Mouse (Mus musculus) cerebellum, postnatal 25 days (tissue): ENCODE data around the gene Grcc10.

Experiments
- DNase-seq, 2 experiments: peaks; one replicate each; pipeline ENCODE4 v3.0.0; 2021; ENCODE audit warnings: mixed read lengths in 2 of 2

Gene Grcc10

DNA sequence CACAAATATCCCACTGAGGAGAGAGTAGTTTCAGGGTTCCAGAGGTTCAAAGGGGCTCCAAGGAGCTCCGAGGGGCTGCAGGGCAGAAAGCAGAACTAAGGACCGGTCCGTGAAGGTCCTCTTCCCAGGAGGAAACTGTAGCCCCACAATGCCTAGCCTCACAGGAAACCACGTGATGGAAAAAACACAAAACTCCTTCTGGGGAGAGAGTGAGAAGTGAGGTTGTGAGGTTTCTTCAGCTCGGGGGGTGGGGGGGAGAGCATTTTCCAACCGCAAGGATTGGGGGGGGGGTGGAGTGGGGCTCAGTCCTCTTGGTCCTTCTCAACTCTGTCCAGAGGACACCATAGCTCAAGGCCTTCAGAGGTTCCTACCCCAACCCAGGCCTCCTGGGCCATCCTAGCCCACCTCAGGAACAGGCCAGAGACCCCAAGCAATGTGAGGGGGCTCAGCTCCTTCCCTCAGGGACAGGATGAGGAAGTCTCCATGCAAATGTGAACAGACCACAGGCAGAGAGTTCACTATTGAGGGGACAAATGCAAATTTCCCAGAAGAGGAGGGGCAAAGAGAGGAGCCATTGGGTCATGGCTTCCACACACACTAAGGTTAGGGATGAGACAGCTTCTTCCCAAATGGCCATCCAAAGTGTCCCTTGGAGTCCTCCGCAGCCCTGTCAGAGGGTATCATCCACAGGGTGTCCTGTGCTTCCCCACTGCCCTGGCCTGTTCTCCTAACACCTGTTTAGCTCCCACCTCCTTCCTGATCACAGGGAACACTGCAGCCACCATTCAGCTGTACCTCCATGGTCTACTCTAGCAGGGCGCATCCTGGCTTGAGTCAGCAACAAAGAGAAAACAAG is 11.1 kb downstream of the Grcc10 start:
- no peak for DNase-seq

DNA sequence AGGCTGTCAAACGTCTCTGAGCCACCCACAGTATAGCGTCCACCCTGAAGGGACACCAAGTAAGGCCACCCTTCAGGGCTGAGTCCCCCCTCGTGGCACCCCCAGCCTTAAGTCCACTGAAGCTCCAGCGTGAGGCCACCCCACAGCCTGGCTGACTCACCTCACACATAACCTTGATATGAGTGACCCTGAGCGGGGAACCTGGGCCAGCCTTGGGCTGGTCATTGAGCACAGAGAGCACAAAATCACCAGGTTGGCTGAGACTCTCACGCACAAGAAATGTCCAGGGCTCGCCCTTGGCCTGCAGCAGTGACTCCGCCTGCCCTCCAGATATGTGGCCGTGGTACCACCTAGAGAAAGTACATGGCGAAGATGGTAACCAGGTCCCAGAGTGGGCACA is 12.6 kb downstream of the Grcc10 start:
- DNase-seq = no peak

DNA sequence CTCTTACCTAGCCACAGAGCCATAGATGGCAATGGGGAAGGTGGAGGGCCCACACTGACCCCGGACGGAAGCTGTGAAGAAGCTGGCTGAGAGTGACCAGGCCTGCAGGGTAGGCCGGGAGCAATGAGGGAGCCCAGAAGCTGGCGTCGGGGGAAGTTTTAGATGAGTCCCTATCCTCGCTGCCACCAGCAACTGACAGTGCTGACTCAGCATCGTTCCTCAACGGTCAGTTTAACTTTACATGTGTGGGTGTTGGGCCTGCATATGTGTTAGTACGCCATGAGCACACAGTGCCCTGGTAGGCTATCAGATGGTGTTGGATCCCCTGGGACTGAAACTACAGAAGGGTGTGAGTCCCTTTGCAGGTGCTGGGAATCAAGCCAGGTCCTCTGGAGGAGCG is 16.7 kb downstream of the Grcc10 start:
- DNase-seq = no peak

DNA sequence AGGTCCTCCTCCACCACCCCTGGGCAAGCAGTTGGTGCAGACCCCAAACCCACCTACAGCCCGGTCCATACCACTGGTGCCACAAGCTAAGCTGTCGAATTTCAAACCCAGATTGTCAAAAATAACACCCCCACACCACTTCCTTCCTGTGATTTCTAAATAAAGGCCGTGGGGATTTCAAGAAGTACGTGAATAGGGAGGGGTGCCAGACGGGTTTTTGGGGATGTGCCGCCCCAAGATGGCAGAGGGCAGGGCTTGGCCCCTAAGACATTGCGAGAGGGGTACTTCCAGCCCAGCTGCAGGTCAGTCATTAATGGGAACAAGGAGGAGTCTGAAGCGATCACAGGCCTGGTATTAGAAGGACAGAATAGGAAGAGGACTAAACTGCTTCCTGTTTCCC is 17.6 kb downstream of the Grcc10 start:
- DNase-seq = no peak

DNA sequence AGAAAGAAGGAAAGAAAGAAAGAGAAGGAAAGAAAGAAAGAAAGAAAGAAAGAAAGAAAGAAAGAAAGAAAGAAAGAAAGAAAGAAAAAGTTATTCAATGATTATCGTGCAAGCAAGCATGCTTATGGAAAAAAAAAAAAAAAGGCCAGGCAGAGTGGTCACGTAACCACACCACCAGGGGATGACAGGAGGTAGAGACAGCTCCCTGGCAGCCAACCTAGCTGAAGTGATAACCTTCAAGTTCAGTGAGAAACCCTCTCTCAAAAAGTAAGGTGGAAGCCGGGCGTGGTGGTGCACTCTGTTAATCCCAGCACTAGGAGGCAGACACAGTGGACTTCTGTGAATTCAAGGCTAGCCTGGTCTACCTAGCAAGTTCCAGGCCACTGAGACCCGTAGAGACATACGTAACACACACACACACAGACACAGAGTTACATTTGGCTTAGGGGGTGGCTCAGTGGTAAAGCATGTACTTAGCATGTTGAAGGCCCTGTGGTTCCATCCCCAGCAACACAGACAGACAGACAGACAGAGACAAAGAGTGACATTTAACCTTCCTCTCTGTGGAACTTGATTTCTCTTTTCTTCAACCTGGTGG is 18.2 kb downstream of the Grcc10 start:
- no peak for DNase-seq

DNA sequence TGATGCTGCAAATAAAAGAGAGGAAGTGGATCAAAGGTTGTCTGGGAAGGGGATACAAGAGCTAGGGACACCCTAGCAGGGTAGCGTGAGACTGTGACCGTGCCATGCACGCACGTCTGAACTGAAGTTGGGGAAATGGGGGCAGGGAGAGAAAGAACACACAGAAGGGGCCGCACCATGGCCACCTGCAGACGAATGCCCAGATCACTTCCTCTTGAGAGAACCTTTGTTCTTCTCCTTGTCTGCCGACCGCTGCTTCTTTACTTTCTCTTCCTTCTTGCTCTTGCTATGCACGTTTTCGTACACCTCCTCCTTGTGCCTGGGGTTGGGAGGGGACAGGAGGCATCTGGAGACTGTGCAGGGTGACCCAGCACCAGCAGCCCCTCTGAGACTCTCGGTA is 20.3 kb downstream of the Grcc10 start:
- no peak for DNase-seq

DNA sequence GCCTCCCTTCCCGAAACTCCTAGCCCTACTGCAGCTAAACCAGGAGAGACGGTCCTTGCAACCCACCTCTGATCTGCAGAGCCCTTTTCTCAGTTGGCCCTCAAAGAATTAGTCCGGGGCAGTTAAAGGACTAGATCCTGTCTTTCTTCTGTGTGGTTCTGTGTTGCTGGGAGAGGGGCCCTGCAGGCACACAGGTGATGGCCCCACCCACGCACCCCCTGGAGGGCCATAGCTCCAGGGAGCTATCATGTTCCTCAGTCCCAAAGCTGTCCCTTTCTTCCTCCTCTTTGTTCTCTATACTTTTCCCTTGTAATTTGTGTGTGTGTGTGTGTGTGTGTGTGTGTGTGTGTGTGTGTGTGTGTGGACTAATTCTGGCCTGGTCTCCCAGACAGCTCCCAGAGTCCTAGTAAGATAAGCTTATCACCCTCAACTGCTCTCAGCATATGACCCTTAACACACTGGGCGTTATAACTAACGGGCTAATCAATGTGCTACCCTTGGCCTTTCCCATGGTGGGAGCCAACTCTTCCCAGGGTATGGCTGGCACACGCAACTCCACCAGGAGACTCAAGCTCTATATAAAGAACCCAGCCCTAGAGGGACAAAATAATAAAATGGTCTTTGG is 21.7 kb downstream of the Grcc10 start:
- DNase-seq = no peak

DNA sequence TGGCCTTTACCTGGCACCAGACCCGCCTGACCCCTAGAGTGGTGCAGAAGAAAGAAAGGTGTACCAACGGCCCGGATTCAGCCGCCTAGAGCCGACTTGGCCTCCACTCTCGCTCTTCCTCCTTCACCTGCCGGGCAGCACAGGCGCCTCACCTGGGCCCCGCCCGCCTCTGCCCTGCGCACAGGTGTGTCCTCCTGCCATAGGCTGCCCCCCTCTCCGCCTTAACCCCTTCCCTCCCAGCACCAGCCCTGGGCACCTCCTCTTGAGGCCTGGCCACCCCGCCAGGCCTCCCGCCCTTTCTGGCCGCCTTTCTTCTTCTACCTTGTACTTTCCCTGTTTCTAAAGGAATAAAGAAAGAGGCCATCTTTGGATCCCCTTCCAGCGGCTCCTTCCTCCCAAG is 22.5 kb downstream of the Grcc10 start:
- DNase-seq = no peak

DNA sequence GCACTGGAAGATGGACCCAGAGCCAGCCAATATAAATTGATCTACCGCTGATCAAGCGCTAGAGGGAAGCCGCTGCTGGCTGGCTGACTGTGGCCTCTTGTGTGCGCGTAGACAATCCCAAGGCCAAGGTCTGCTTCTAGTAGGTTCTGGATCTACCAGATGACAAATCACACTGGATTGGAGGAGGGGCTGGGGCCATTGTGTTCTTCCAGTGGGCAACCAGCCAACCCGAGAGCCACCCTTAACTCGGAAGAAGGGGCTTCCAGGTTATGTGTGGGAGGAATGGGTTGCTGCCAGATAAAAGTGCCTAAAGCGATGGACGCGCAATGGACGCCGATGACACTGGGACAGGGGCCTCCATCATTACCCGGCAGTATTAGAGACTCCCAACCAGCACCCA is 23.2 kb downstream of the Grcc10 start:
- no peak for DNase-seq

DNA sequence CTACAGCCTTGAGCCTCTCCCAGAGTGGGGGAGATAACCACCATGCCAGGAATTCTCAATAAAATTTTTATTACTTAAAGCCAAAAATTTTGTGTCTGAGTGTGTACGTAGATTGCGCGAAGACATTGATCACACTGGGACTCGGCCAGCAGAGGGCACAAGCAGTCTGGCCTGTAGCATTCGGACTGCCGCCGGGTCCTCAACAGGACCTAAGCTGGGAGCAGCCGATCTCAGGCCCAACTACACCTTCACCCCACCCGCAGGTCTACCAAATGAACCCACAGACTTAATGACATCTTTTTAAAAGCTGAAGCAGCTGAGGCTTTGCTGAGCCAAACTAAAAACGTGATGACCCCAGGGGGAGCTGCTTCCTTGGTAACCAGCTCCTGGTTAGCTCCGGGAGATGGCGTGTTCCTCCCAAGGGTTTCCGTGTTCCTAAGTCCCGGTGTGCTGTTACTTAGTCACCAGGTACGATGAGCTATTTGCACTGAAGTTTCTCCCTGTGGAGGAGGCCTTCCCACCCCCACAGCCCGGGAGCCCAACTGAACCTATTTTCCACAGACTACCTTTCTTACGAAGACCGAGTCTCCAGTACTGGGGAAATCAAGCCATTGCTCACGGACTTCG is 24.2 kb downstream of the Grcc10 start:
- peak; percentile 47 to 71 for DNase-seq

DNA sequence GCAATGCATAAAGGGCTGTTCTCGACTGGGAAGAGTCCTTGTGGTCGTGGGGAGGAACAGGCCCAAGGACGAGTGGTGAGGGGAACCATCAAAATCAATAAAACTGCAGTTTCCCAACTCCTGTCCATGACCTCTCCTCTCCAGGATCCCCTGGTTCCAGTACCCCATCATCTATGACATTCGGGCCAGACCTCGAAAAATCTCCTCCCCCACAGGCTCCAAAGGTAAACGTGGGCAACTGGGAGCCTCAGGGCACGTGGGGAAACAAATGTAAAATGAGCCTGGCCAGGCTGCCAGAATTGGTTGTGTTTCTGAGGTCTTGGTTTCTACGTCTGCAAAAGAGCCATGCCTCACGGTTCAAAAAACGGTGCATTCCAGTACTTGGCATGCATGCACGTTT is 28.3 kb downstream of the Grcc10 start:
- DNase-seq = no peak

DNA sequence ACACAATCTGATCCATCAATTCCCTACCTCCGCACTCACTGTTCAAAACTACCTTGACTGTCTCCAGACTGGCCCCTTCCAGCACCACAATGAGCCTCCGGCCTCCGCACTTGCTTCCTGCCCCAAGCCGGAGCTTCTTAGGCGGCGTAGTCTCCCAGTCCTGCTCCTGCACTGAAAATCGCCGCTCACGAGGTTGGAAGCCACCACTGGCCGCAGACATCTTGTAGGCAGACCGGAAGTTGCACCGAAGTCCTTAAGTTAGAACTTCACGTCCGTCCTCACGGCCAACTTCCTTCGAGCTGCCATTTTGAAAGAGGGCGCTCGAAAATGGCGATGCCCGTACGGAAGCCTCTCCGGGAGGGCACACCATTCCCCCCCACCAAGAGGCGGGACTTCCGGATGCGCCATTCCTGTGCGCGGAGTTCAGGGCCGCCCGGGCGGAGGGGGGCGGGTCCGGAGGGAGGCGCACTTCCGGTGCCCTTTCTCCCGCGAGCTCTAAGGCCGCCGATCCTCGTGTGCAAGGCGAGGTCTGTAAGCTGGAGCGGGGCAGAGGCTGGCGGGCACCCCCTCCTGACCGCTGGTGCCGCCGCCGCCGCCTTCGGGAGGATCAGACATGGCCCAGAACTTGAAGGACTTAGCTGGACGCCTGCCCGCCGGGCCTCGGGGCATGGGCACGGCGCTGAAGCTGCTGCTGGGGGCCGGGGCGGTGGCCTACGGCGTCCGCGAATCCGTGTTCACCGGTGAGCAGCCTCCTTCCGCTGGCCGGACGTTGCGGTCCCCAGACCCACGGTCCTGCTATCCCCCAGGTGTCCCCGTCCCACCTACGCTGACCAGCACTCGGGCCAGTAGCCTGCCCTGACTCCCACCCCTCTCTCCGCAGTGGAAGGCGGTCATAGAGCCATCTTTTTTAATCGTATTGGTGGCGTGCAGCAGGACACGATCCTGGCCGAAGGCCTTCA is 29.1 kb downstream of the Grcc10 start, which contains the start of the genes Emg1 and Phb2:
Gene Emg1 (minus strand): TSS at position 355 of the 959 bp plus-strand sequence.
Gene Phb2 (plus strand): TSS at position 513 of the 959 bp plus-strand sequence.
- peak; percentile 98 to 99 for DNase-seq

DNA sequence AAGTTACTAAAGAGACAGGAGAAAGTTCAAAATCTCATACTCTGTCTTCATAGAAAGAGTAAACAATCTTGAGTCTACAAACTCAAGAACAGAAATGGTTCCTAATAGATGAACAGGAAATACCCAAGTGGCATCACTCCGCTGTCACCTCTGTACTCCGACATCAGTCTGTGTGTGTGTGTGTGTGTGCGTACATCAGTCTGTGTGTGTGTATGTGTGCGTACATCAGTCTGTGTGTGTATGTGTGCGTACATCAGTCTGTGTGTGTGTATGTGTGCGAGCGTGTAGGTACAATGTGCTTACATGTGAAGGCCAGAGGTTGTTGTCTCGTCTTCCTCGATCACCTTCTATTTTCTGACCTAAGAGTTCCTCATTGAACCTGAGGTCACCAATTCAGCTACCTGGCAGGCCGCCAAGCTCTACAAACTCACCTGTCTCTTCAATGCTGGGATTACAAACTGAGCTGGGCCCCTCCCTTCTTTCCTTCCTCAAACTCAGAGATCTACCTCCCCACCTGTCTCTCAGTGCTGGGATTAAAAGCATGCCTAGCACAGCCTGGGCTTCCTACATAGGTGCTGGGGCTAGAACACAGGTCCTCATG is 32.8 kb downstream of the Grcc10 start:
- DNase-seq = no peak

DNA sequence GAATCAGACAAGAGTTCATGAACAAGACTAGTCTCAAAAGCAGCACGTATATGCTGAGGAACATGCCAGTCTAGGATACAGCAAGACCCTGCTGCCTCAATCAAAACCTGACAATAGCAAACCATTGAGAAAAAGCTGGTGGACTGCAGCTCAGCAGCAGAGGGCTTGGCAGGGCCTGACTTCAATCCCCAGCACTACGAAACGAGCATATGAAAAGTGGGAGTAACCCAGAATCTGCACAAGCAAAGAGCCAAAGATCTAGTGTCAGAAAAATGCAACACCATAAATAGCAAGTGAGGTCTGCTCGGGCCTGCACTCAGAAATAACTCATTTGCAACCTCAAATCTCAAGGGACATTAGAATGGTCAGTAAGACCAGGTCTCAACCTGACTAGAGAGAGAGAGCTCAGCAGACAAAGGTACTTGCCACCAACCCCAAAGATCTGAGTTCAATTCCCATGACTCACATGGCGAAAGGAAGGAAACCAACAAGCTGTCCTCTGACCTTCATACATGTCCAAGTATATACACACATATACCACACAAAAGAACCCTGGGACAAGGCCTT is 35.0 kb downstream of the Grcc10 start:
- no peak for DNase-seq

DNA sequence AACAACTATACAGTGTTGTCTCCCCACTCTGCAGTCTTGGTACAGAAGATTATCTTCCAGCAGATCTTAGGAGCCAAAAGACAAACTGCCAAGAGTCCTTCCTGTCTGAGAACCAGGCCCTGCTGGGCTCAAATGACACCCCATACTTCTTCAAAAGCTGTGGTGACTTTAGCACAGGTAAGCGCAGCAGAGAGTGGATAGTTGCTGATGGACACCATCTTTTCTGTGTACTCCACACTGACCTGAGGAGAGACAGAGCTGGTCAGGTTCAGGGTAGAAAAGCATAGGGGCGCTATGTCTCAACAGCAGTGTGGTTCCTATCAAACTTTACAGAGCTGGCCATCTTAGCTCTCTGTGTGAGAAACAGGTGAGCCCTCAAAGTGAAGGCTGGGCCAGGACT is 36.8 kb downstream of the Grcc10 start:
- DNase-seq = no peak

DNA sequence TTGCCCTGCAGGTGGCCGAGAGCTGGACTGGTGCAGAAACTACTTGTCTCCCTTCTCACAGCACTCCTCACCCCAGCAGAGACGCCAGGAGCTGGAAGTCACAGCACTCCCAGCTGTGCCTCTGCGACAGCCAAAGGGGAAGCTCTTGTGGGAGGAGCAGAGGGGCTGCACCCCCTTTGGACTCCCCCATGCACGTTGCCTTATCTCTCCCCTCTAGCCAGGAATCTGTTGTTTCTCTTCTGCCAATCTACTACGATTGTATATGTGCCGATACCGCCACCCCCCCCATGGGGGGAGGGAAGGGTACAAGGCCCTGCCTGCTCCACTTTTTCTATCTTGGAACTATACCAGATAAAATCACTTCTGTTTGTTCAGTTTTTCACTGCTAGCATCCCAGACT is 37.4 kb downstream of the Grcc10 start:
- no peak for DNase-seq

DNA sequence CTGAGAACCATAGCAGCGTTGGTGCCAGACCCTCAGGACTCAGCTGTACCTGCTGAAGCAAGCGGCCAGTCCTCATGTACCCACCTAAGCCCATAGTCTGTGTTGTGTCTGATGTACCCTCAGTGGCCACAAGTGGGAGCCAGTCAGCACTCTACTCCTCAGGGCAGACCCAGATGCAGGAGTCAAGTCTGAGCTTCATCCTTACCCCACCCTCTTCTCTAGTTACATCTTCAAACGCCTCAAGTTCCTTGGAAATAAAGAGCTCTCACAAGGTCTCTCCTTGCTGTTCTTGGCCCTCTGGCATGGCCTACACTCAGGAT is 38.4 kb downstream of the Grcc10 start:
- DNase-seq = peak; percentile 76 to 84

DNA sequence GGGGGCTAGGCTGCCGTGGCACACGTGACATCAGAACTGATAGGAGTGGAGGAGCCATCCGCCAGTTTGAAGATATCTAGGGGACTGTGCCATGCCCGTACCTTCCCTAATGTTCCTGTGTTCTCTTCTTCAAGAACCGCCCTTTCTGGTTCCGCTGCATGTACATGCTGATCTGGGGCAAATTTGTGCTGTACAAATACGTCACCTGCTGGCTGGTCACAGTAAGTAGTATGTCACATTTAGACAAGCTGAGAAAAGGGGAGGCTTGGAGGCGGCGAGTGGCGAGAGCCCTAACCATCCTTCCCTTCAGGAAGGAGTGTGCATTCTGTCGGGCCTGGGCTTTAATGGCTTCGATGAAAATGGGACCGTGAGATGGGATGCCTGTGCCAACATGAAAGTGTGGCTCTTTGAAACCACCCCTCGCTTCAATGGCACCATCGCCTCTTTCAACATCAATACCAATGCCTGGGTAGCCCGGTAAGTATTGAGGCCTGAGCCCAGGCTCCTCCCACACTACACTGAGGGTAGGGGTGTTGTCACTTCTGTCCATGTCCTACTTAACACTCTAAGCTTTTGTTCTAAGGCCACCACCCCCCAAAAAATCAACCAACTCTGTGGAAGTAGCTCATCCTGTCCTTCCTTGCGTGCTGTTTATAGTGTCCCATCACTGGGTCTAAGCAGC is 38.9 kb downstream of the Grcc10 start:
- DNase-seq = no peak

DNA sequence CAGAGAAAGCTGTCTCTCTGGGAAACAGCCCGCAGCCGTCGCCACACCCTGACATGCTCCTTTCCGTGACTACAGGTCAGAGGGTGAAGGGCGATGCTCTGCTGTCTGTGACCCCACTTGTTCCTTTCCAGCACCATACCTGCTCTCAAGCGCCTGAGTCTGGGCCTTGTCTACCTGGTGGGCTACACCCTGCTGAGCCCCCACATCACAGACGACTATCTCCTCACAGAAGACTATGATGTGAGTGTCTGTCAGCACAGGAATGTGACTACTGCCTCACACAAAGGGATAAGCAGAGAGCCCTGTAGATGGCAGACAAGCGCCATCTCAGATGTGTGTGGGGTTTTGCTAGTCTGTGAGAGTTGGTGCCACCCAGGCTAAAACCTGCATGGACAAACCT is 39.8 kb downstream of the Grcc10 start:
- no peak for DNase-seq

DNA sequence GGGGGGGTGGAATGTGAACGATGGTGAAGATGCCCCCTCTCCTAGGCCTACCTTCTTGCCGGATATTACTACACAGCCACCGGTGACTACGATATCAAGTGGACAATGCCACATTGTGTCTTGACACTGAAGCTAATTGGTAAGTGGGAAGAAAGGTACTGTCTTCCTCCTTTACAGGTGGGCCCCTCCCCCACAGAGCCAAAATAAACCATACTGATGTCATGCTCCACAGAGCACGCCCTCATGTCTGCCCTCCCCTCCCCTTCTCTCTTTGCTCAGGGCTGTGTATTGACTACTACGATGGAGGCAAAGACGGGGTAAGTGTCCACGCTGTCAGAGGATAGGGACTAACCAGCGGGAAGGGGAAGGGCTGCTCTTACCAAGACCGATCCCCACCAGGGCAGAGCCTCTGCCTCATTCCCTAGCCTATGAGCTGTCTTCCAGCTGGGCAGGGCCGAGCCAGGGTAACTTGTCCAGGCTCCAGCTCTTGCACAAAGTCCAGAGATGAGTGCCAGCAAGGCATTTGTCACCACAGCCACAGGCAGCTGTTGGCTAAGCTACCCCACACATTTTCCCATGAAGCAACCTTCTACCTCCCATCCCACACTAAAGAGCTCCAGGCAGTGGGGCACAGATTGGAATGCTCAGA is 41.1 kb downstream of the Grcc10 start:
- DNase-seq = peak; percentile 48 to 61

DNA sequence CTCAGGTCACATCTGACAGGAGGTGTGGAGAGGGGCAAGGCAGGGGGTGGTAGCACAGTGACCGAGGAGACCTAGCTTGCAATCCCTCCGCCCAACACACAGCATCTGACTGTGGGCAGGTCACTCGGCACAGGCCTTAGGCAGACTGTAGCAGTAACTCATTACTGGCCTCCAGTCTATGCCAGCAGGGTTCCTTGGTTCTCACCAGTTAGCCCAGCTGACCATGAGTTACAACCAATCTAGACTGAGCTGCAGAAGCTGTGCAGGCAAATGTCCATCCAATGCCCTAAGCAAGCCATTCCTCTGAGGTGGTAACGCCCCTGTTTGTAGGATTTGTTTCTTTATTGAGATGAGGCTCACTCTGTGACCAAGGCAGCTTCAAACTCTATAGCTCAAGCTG is 41.8 kb downstream of the Grcc10 start:
- DNase-seq = peak; percentile 43 to 50
